Mouse (Mus musculus) lung, embryonic 16.5 days (tissue): ENCODE data around the gene Aida. TPM values are rescaled to one million over a fixed set of nuclear protein-coding genes. Genes with fewer than 3 reads are reported as not detected.
"Not testable (repeated sequence)": the region's sequence is repeated elsewhere in the genome, so short reads cannot be mapped to it uniquely, and the experiment has no call there.

Source experiments
- ATAC-seq: fragments of 200-750 bp; cut with Nextera tagmentation; 2 replicates; pipeline ENCODE4 v1.8.0; 2017; ENCODE audit warnings: low read depth, mild to moderate bottlenecking, moderate library complexity
- H3K27ac ChIP-seq: fragments of 300-500 bp; sonication (generic); 2 replicates; pipeline ENCODE4 v1.5.1; 2014; ENCODE audit warnings: mild to moderate bottlenecking, control low read depth, low read length
- H3K27me3 ChIP-seq: fragments of 300-500 bp; sonication (generic); 2 replicates; pipeline ENCODE4 v1.6.1; 2014; ENCODE audit warnings: low read depth, low read length, mixed read lengths; ENCODE audit not compliant: control insufficient read depth, insufficient read depth
- H3K36me3 ChIP-seq: fragments of 300-500 bp; sonication (generic); 2 replicates; pipeline ENCODE4 v1.6.1; 2014; ENCODE audit warnings: low read length; ENCODE audit not compliant: control insufficient read depth, insufficient read depth
- H3K4me1 ChIP-seq: fragments of 300-500 bp; sonication (generic); replicated peaks from 2 replicates; pipeline ENCODE4 v1.6.1; 2014; ENCODE audit warnings: low read length, mixed read lengths; ENCODE audit not compliant: control insufficient read depth, insufficient read depth
- H3K4me2 ChIP-seq: fragments of 300-500 bp; sonication (generic); 2 replicates; pipeline ENCODE4 v1.6.1; 2014; ENCODE audit warnings: low read depth, low read length, control low read depth
- H3K4me3 ChIP-seq: fragments of 300-500 bp; sonication (generic); 2 replicates; pipeline ENCODE4 v1.5.1; 2014; ENCODE audit warnings: mild to moderate bottlenecking, low read length, control low read depth
- H3K9ac ChIP-seq: fragments of 300-500 bp; sonication (generic); 2 replicates; pipeline ENCODE4 v1.6.1; 2014; ENCODE audit warnings: low read length, control low read depth
- H3K9me3 ChIP-seq: fragments of 300-500 bp; sonication (generic); 2 replicates; pipeline ENCODE4 v1.6.1; 2016; ENCODE audit warnings: low read length; ENCODE audit not compliant: control insufficient read depth
- WGBS: fragments of 180-500 bp; shearing (Covaris S2); extraction: QIAGEN DNeasy Blood & Tissue Kit; methylation state at CpG from one replicate; pipeline ENCODE4 v1.1.7; 2014; 5-methylcytosine and 5-hydroxymethylcytosine counted together
- polyA plus RNA-seq: library from polyadenylated mRNA; unstranded; fragments of >200 nt; fragmentation: Nextera tagmentation; extraction: Ambion mirVana; gene quantifications from 2 replicates; pipeline ENCODE4 v1.2.1, GENCODE M21; 2015

Aida gene
- polyA plus RNA-seq, 1 experiment from 2014 or later: 34.3 TPM

DNA sequence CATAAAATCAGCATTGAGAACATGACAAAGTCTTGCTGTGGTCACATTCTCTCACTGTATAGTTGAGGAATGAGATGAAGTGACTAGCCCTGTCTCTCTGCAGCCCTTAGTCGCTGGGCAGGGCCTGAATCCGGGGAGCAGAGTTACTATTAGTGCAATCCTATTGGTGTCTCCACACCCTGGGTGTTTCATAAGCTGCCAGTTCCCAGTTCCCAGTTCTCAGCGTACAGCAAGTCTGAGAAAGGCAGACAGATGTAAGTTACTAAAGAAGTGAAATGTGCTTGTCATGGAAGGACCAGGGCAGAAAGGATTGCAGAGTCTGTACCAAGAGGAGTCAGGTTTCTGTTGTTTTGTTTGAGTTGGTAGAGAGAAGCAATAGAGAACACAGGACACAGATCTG is 11.2 kb downstream of the Aida start:
- no peaks in the 10 kb centered on the region for H3K27me3 ChIP-seq
- ATAC-seq: no peak
- WGBS: 84% methylated on average over 3 of the region's 3 CpGs

DNA sequence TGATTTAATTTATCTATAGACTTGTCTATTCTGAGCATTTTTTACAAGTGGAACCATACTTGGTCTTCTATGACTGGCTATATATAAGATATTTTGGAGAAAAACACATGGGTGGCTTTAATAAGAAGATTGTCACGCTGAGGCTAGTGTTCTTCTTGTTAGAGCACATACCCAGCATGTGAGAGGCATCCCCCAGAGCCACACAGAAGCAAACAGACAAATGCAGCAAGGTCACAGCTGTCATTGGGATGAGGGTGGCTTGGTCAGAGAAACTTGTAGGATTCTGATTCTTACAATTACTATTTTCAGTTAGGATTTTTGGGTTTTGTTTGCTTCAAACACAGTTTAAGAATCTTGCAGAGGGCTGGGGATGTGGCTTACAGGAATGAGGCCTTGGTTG is 12.1 kb downstream of the Aida start:
- H3K4me1 ChIP-seq: no peaks in the 10 kb centered on the region
- no peak overlapping the region for H3K4me3 ChIP-seq
- no peaks in the 10 kb centered on the region for H3K9me3 ChIP-seq
- no peak for ATAC-seq
- H3K36me3 ChIP-seq: peaks cover 7% of the 10 kb centered on the region; the same call in 1 of the 2 replicates
- no peak overlapping the region for H3K4me2 ChIP-seq
- WGBS: 86% methylated on average over 1 of the region's 1 CpGs
- H3K27me3 ChIP-seq: no peaks in the 10 kb centered on the region
- no peak overlapping the region for H3K27ac ChIP-seq
- H3K9ac ChIP-seq: no peak overlapping the region

More for the DNA sequence above, 11.2 kb downstream of the Aida start:
- Histone ChIP-seq H3K36me3 (peaks cover 4% of the 10 kb centered on the region; the same call in 1 of the 2 replicates), H3K27ac (no peak overlapping the region), H3K4me3 (no peak overlapping the region), H3K4me2 (no peak overlapping the region), H3K9me3 (no peaks in the 10 kb centered on the region), H3K9ac (no peak overlapping the region), H3K4me1 (no peaks in the 10 kb centered on the region)

DNA sequence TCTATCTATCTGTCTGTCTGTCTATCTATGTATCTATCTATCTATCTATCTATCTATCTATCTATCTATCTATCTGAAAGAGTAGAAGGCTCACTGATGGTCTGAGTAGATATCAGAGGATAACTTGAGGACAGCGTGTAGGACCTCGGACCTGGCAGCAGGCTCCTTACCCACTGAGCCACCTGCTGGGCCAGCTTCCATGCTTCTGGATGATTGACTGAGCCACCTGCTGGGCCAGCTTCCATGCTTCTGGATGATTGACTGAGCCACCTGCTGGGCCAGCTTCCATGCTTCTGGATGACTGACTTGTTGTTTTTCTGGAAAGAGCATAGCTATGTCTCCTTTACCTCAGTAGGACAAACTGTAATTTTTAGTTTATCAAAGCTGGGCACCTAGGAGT is 13.2 kb downstream of the Aida start:
- WGBS: 82% methylated on average over 2 of the region's 2 CpGs
- not testable (repeated sequence) for ATAC-seq, H3K27me3 ChIP-seq, H3K4me1 ChIP-seq, H3K9me3 ChIP-seq, H3K4me3 ChIP-seq, H3K9ac ChIP-seq, H3K27ac ChIP-seq, H3K4me2 ChIP-seq
- H3K36me3 ChIP-seq: peaks cover 12% of the 10 kb centered on the region

DNA sequence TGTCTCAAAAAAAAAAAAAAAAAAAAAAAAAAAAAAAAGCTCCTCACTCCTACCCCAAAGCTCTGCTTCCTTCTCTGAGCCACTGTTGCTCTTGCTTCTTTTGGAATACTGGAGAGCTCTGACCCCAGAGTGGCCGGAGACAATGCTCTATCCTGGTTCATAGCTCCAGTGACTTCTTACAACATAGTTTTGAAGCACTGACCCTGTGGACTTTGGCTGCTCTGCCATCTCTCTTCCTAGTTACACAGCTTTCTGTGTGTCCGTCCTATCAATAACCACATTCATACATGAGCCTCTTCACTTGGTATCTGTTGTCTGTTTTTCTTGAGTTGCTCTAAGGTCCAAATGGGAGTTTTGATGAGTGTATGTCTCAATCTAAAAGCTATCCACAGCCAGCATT is 15.7 kb downstream of the Aida start:
- H3K9me3 ChIP-seq: no peaks in the 10 kb centered on the region
- no peak overlapping the region for H3K4me3 ChIP-seq
- no peak for ATAC-seq
- H3K27ac ChIP-seq: no peak overlapping the region
- peaks cover 22% of the 10 kb centered on the region for H3K36me3 ChIP-seq
- no peak overlapping the region for H3K9ac ChIP-seq
- no peaks in the 10 kb centered on the region for H3K27me3 ChIP-seq
- 93% methylated on average over 2 of the region's 2 CpGs for WGBS
- H3K4me2 ChIP-seq: no peak overlapping the region
- H3K4me1 ChIP-seq: no peaks in the 10 kb centered on the region

DNA sequence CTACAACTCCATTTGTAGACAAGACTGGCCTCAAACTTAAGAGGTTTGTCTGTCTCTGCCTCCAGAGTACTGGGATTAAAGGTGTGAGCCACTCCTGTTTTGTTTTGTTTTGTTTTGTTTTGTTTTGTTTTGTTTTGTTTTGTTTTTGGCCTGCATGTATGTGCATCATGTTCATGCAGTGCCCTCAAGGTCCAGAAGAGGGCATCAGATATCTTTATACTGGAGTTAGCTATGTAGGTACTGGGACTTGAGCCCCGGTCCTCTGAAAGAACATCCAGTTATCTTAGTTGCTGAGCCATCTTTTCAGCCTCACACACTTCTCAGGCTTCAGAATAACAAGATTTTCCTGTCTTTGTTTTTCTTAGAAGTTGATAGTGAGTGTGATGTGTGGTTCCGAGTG is 19.4 kb downstream of the Aida start:
- no peak for ATAC-seq
- Histone ChIP-seq H3K4me2 (no peak overlapping the region), H3K9ac (no peak overlapping the region), H3K4me3 (no peak overlapping the region), H3K27ac (no peak overlapping the region), H3K4me1 (no peaks in the 10 kb centered on the region), H3K27me3 (no peaks in the 10 kb centered on the region), H3K9me3 (no peaks in the 10 kb centered on the region), H3K36me3 (peaks cover 26% of the 10 kb centered on the region)
- 85% methylated on average over 2 of the region's 2 CpGs for WGBS

DNA sequence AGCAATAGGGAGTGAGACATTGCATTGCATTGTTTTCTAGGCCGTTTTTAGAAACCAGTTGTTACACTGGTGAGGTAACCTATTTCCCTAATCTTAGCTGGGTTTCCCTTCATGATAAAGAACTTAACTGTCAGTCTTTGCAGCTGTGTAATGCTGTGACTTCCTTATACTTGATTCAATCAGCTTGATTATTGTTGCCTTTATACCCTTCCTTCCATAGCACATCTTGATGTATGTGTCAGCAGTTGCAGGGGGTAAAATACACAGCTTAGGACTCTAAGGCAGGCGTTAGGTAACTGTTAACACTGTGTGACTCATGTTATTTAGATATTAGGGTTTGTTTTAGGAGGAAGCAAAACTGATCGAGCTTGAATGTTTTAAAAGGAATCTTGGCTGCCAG is 24.3 kb downstream of the Aida start:
- no peak for ATAC-seq
- H3K4me3 ChIP-seq: no peak overlapping the region
- no peak overlapping the region for H3K27ac ChIP-seq
- H3K27me3 ChIP-seq: no peaks in the 10 kb centered on the region
- H3K4me1 ChIP-seq: no peaks in the 10 kb centered on the region
- WGBS: 61% methylated on average over 3 of the region's 3 CpGs
- H3K4me2 ChIP-seq: no peak overlapping the region
- H3K9me3 ChIP-seq: peaks cover 4% of the 10 kb centered on the region
- H3K9ac ChIP-seq: no peak overlapping the region
- H3K36me3 ChIP-seq: peaks cover 37% of the 10 kb centered on the region

DNA sequence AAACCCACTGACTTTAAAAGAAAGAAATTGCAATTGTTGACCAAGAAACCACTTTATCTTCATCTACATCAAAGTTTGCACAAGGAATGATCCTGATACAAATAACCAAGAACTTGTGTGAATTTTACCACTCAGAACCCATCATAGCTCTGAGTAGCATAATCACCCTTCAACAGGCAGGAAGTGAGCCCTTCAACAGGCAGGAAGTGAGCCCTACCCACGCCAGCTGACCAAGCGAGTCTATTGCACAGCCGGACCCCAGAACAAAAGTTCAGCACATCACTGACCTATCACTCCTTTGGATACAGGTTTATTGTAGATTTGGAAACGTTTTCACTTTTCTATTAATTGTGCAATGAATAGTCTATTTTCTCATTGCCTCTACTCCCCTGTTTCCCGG is 26.1 kb downstream of the Aida start:
- not testable (repeated sequence) for H3K4me2 ChIP-seq, H3K4me3 ChIP-seq, H3K27me3 ChIP-seq, H3K9me3 ChIP-seq, ATAC-seq, H3K4me1 ChIP-seq, H3K9ac ChIP-seq, H3K27ac ChIP-seq
- peaks cover 39% of the 10 kb centered on the region for H3K36me3 ChIP-seq
- 84% methylated on average over 5 of the region's 5 CpGs for WGBS

DNA sequence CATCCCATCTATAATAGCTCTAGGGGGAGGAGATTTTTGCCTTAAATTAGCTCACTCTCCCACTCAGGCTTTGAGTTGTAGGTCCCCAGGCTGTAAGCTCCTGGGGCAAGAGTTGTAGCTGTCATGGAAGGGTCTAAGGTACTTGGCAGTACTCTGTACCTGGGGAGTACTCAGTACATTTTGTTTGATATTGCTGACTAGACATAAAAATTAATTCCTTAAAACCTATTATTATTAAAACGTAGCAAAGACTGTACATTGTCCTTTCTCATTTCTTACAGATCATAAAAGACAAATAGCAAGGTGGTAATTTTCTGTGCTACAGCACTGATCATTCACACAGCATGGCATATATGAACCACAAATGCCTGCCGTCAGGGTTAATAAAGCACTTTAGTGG is 27.5 kb downstream of the Aida start:
- H3K27me3 ChIP-seq: no peaks in the 10 kb centered on the region
- no peak overlapping the region for H3K9ac ChIP-seq
- H3K4me2 ChIP-seq: no peak overlapping the region
- no peak overlapping the region for H3K4me3 ChIP-seq
- ATAC-seq: no peak
- peaks cover 4% of the 10 kb centered on the region for H3K9me3 ChIP-seq
- no peak overlapping the region for H3K27ac ChIP-seq
- WGBS: 92% methylated on average over 2 of the region's 2 CpGs
- peaks cover 43% of the 10 kb centered on the region for H3K36me3 ChIP-seq
- H3K4me1 ChIP-seq: no peaks in the 10 kb centered on the region

DNA sequence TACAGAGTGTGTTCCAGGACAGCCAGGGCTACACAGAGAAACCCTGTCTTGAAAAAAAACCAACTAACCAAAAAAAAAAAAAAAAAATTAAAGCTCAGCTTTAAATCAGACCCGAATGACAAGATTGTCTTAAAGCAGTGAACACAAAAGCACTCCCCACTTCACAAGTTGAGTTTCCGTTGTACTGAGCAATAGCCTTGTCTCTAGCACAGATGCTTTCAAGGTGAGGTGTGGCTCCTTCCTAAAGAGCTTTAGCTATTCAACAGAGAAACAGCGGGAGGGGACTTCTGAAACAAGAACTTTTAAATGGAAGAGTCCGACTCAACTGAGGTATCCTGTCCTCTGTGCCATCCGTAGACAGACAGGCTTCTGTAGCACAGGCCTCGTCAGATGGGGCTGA is 28.0 kb downstream of the Aida start:
- Histone ChIP-seq H3K9me3 (peaks cover 4% of the 10 kb centered on the region), H3K9ac (no peak overlapping the region), H3K4me1 (no peaks in the 10 kb centered on the region), H3K27ac (no peak overlapping the region), H3K4me2 (no peak overlapping the region), H3K36me3 (peaks cover 44% of the 10 kb centered on the region), H3K27me3 (no peaks in the 10 kb centered on the region), H3K4me3 (no peak overlapping the region)
- 93% methylated on average over 6 of the region's 6 CpGs for WGBS
- ATAC-seq: no peak

DNA sequence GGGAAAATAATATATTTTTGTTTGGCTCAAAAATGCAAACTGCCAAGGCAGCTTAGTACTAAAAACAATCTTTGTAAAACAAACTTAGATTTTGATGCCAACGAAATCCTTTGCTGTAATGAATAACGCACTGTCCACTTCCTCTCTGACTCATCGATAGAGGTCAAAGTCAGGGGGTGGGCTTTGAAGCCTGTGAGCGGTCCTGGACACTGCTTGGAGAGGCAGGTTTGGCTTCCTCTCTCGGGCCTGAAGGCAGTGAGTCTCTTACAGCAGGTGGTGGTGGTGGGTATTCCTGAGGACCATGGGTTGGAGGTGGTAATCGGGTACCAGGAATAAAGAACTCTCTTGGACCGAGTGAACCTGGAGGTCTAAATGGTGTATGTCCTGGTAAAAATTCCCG is 30.8 kb downstream of the Aida start:
- 88% methylated on average over 8 of the region's 8 CpGs for WGBS
- Histone ChIP-seq H3K27me3 (no peaks in the 10 kb centered on the region), H3K4me1 (no peaks in the 10 kb centered on the region)

More for the DNA sequence above, 30.8 kb downstream of the Aida start:
- no peak overlapping the region for H3K9ac ChIP-seq
- H3K4me2 ChIP-seq: no peak overlapping the region
- peaks cover 54% of the 10 kb centered on the region for H3K36me3 ChIP-seq
- H3K9me3 ChIP-seq: peaks cover 4% of the 10 kb centered on the region
- no peak overlapping the region for H3K4me3 ChIP-seq
- no peak for ATAC-seq
- no peak overlapping the region for H3K27ac ChIP-seq
